Mouse (Mus musculus): ENCODE measurements around the gene Tra2a. TPM values are rescaled to one million over a fixed set of nuclear protein-coding genes. Genes with fewer than 3 reads are reported as not detected.

The Tra2a gene
- polyA plus RNA-seq, 1 experiment from 2014 or later, result 51.6 TPM

DNA sequence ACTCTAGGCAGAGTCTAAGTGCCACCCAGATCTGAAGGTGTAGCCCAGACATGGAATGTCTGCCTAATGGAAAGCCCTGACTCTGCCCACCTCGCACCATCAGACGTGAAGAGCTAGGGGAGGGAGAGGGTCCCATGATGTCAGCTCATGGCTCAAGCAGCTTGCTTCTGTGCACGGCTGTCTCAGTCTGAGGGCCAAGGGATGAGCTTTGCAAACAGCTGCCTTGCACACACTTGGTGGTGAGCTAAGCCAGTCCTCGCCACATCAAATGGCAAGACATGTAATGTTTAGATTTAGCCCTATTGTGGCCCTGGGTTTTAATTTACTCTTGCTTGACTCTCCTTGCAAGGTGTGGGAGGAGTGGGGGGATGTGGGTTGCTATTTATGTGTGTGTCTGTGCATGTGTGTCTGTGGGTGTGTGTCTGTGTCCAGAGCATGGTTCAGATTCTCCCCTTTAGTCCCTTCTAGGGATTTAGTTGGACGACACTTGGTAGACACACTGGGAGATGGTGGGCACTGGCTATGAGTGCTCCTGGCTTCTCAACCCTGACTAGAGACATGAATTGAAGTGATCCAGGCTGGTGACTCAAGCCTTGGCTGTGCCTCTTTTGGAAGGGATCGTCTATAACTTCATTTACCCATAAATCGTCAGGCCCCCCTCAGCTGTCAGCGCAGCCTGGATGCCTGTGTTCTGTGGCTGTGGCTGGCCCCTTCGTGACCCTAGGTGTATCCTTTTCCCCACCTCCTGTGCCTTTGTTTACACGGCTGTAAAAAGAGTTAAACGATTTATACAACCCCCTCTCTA, 38.7 kb downstream of the Tra2a start:
- ATAC-seq (ENCODE audit: insufficient read depth) (peak; percentile 35; the same call in 1 of the 2 replicates), DNase-seq (no peak)
- H3K9ac ChIP-seq, result no peak overlapping the region
- H3K4me3 ChIP-seq (ENCODE audit: low read depth, low read length), result no peak overlapping the region
- H3K4me2 ChIP-seq, result no peak overlapping the region
- no peaks in the 10 kb centered on the region for H3K36me3 ChIP-seq (ENCODE audit: insufficient read depth)
- no peaks in the 10 kb centered on the region for H3K4me1 ChIP-seq (ENCODE audit: insufficient read depth)
- no peaks in the 10 kb centered on the region for H3K27me3 ChIP-seq (ENCODE audit: insufficient read depth, low read length)
- TF ChIP-seq CTCF (IDR thresholded peaks at IDR 0.05; ENCODE audit: low read depth), result no peak
- WGBS, result 37% methylated on average over 11 of the region's 11 CpGs
- no peaks in the 10 kb centered on the region for H3K9me3 ChIP-seq (ENCODE audit: low read depth, low read length)
- H3K27ac ChIP-seq (ENCODE audit: low read depth), result no peak overlapping the region

DNA sequence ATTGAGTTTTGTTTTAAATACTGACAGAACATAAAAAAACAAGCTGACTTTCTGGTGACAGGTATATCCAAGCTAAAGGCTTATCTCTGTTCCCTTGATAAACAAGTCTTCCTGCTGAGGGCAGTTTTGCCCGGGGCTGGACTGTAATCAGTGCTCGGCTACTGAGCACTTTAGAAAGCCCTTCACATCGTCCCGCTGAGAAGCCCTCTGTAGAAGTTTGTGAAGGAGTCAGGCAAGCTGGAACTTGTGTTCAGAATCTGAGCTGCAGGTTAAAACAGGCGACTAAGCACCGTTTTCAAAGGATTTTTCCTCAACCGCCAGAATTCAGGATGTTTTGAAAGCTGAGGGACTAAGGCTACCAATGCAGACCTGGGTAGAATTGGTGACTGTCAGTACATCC, 41.9 kb downstream of the Tra2a start:
- TF ChIP-seq CTCF (IDR thresholded peaks at IDR 0.05; ENCODE audit: low read depth), result no peak
- Histone ChIP-seq H3K9ac (no peak overlapping the region), H3K4me3 (ENCODE audit: low read depth, low read length) (no peak overlapping the region), H3K36me3 (ENCODE audit: insufficient read depth) (no peaks in the 10 kb centered on the region), H3K9me3 (ENCODE audit: low read depth, low read length) (no peaks in the 10 kb centered on the region), H3K27ac (ENCODE audit: low read depth) (no peak overlapping the region), H3K4me1 (ENCODE audit: insufficient read depth) (no peaks in the 10 kb centered on the region), H3K27me3 (ENCODE audit: insufficient read depth, low read length) (no peaks in the 10 kb centered on the region), H3K4me2 (no peak overlapping the region)
- WGBS, result 4% methylated on average over 7 of the region's 7 CpGs
- DNase-seq (no peak), ATAC-seq (ENCODE audit: insufficient read depth) (no peak)

GRCm38 (mm10) chr6:49219920-49220604, 43.8 kb downstream of the Tra2a start:
- no peak for TF ChIP-seq CTCF (IDR thresholded peaks at IDR 0.05; ENCODE audit: low read depth)

GRCm38 (mm10) chr6:49219001-49219560, 44.8 kb downstream of the Tra2a start:
- H3K27ac ChIP-seq (ENCODE audit: low read depth), result no peak overlapping the region
- H3K9ac ChIP-seq, result no peak overlapping the region
- no peaks in the 10 kb centered on the region for H3K9me3 ChIP-seq (ENCODE audit: low read depth, low read length)
- DNase-seq (no peak), ATAC-seq (ENCODE audit: insufficient read depth) (no peak)
- 22% methylated on average over 4 of the region's 4 CpGs for WGBS
- H3K4me3 ChIP-seq (ENCODE audit: low read depth, low read length), result no peak overlapping the region
- no peaks in the 10 kb centered on the region for H3K36me3 ChIP-seq (ENCODE audit: insufficient read depth)
- H3K27me3 ChIP-seq (ENCODE audit: insufficient read depth, low read length), result no peaks in the 10 kb centered on the region
- TF ChIP-seq CTCF (IDR thresholded peaks at IDR 0.05; ENCODE audit: low read depth), result no peak
- H3K4me1 ChIP-seq (ENCODE audit: insufficient read depth), result no peaks in the 10 kb centered on the region
- H3K4me2 ChIP-seq, result no peak overlapping the region

More at GRCm38 (mm10) chr6:49219920-49220604, 43.8 kb downstream of the Tra2a start:
- no peak overlapping the region for H3K27ac ChIP-seq (ENCODE audit: low read depth)
- H3K4me2 ChIP-seq, result peak overlapping the region; percentile 56
- H3K9me3 ChIP-seq (ENCODE audit: low read depth, low read length), result no peaks in the 10 kb centered on the region
- H3K4me1 ChIP-seq (ENCODE audit: insufficient read depth), result no peaks in the 10 kb centered on the region
- DNase-seq (no peak), ATAC-seq (ENCODE audit: insufficient read depth) (no peak)
- no peaks in the 10 kb centered on the region for H3K27me3 ChIP-seq (ENCODE audit: insufficient read depth, low read length)
- WGBS, result 7% methylated on average over 16 of the region's 16 CpGs
- H3K9ac ChIP-seq, result peak overlapping the region; percentile 20; the same call in 1 of the 2 replicates
- no peaks in the 10 kb centered on the region for H3K36me3 ChIP-seq (ENCODE audit: insufficient read depth)
- peak overlapping the region; percentile 12; the same call in 1 of the 2 replicates for H3K4me3 ChIP-seq (ENCODE audit: low read depth, low read length)

DNA sequence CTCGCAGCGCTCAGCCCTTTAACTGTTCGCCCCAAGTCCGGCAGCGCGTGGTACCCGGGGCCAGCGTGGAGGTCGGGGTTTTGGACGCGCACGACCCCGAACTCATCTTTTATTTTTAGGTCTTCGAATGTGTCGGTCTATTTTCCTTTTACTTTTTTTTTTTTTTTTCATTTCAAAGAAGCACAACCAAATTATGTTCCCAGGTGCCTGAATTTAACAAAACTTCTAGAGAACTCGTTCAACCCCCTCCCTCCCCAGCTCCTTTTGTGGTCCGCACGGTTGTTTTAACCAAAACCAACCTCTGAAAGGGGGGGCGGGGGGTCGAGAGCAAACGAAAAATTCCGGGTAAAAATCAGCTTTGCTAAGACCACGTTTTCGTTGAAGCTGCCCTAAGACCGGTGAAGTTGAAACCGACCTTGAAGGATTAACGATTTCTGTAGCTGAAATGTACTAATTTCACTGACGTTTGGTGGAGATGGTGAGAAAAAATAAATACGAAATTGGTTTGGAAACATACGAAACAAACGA, 45.5 kb downstream of the Tra2a start:
- DNase-seq (peak; percentile 64), ATAC-seq (ENCODE audit: insufficient read depth) (no peak)
- H3K36me3 ChIP-seq (ENCODE audit: insufficient read depth), result no peaks in the 10 kb centered on the region
- no peak for TF ChIP-seq CTCF (IDR thresholded peaks at IDR 0.05; ENCODE audit: low read depth)
- WGBS, result under 1% methylated on average over 31 of the region's 31 CpGs
- no peaks in the 10 kb centered on the region for H3K27me3 ChIP-seq (ENCODE audit: insufficient read depth, low read length)
- no peak overlapping the region for H3K27ac ChIP-seq (ENCODE audit: low read depth)
- H3K4me1 ChIP-seq (ENCODE audit: insufficient read depth), result no peaks in the 10 kb centered on the region
- H3K9ac ChIP-seq, result peak overlapping the region; percentile 41
- H3K4me2 ChIP-seq, result peak overlapping the region; percentile 83
- H3K4me3 ChIP-seq (ENCODE audit: low read depth, low read length), result peak overlapping the region; percentile 64
- H3K9me3 ChIP-seq (ENCODE audit: low read depth, low read length), result no peaks in the 10 kb centered on the region

DNA sequence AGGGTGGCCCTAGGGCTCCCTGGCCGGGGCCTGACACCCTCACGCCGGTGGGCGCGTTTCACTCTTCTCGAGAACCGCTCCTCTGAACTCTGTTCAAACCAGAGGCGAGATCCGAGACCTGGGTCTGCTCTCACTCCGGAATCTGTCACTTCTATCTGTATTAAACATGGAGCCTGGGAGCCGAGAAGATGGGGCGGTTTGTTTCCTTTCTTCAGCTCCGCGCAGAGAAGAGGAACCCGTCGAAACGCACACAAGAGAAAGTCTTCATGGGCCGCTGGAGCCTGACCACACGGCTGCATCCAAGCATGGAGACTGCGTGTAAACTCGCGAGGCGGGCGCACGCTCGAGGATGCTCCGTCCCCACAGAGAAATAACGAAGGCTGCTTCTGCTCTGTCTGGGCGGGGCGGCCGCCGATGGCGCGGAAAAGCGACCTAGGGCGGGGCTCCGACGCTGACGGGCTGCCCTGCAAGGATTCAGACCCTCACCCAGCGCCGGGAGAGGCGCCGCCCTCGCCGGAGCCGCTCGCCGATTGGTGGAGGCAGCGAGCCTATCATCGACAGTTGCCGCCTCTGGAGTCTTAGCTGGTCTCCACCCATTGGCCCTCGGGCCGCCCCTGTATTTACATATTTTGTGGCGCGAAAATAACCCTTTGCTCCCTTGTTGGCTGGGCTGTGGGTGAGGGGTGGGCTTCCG, 46.1 kb downstream of the Tra2a start:
- no peak for TF ChIP-seq CTCF (IDR thresholded peaks at IDR 0.05; ENCODE audit: low read depth)
- Histone ChIP-seq H3K27ac (ENCODE audit: low read depth) (peak overlapping the region; percentile 97), H3K4me3 (ENCODE audit: low read depth, low read length) (peak overlapping the region; percentile 64), H3K4me1 (ENCODE audit: insufficient read depth) (0 out of 2 replicates have a peak, but pooled peaks cover 3% of the 10 kb centered on the region), H3K36me3 (ENCODE audit: insufficient read depth) (no peaks in the 10 kb centered on the region), H3K4me2 (peak overlapping the region; percentile 83), H3K27me3 (ENCODE audit: insufficient read depth, low read length) (no peaks in the 10 kb centered on the region), H3K9ac (peak overlapping the region; percentile 74), H3K9me3 (ENCODE audit: low read depth, low read length) (no peaks in the 10 kb centered on the region)
- DNase-seq (peak; percentile 99), ATAC-seq (ENCODE audit: insufficient read depth) (peak; percentile 93)
- WGBS, result under 1% methylated on average over 56 of the region's 56 CpGs

Data from lung, embryonic 14.5 days (tissue).